Mouse (Mus musculus): ENCODE measurements around the gene Ap3b1. TPM values are rescaled to one million over a fixed set of nuclear protein-coding genes. Genes with fewer than 3 reads are reported as not detected.

Ap3b1 gene
- total and polyA plus RNA-seq, 3 experiments = 46.0 to 113 (median 60.7) TPM

DNA sequence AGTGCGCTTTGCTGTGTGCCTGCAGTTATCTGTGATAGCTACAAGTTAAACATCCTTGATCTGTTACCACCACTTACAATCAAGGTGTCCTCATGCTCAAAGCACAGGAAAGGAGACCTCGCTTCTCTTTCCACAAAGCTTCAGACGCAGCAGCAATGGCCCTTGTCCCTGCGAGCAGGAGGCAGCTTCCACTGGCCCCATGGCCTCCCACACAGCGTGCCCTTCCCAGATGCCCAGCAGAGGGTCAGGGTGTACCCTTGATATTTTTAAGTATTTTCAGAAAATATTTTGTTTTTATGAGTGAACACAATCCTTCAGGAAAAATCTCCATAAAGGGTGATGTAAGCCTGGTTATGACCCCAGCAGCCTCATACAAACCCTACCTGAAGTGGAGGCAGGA lies 170.4 kb downstream of the Ap3b1 start:
- H3K4me3 ChIP-seq (replicated peaks in 1 of 3; ENCODE audit: low read depth in 2 of 3, low read length in 2 of 3, poor library complexity in 1 of 3) = no peak overlapping the region
- dilution Hi-C loops (cut with MboI; ENCODE audit: extremely low pct_ligation_motif_present, extremely low pct_unique_long_range_greater_than_20kb, low sequenced_read_pairs) = no loop called here
- TF ChIP-seq TBP (conservative IDR thresholded peaks at IDR 0.05; ENCODE audit: low read depth, low read length) (no peak), BHLHE40 (IDR thresholded peaks at IDR 0.05; ENCODE audit: low read depth, low read length) (no peak), NRF1 (IDR thresholded peaks at IDR 0.05; ENCODE audit: low read depth, low read length) (no peak), MEF2A (IDR thresholded peaks at IDR 0.05; ENCODE audit: borderline replicate concordance, low read depth, low read length) (no peak), USF1 (IDR thresholded peaks at IDR 0.05; ENCODE audit: low read depth, low read length) (no peak), ZMIZ1 (IDR thresholded peaks at IDR 0.05; ENCODE audit: low read depth, low read length) (no peak), KAT2A (IDR thresholded peaks at IDR 0.05; ENCODE audit: insufficient replicate concordance, low read length) (no peak), CHD2 (IDR thresholded peaks at IDR 0.05; ENCODE audit: low read length) (no peak), E2F4 (IDR thresholded peaks at IDR 0.05; ENCODE audit: insufficient replicate concordance, low read depth, low read length) (no peak), ELF1 (IDR thresholded peaks at IDR 0.05; ENCODE audit: low read depth, low read length) (no peak), ZNF384 (IDR thresholded peaks at IDR 0.05; ENCODE audit: low read depth, low read length) (no peak), PAX5 (IDR thresholded peaks at IDR 0.05; ENCODE audit: low read length) (no peak), POLR2AphosphoS2 (IDR thresholded peaks at IDR 0.05; ENCODE audit: low read depth, low read length) (no peak), CTCF (conservative IDR thresholded peaks at IDR 0.05 in 1 of 2, IDR thresholded peaks at IDR 0.05 in 1 of 2; ENCODE audit: low read depth in 2 of 2, low read length in 2 of 2) (no peak), EP300 (IDR thresholded peaks at IDR 0.05; ENCODE audit: low read length) (no peak), POLR2A (IDR thresholded peaks at IDR 0.05; ENCODE audit: low read depth, low read length) (no peak), SMC3 (IDR thresholded peaks at IDR 0.05; ENCODE audit: low read depth, low read length) (no peak), ZKSCAN1 (IDR thresholded peaks at IDR 0.05; ENCODE audit: borderline replicate concordance, low read depth, low read length) (no peak), RAD21 (IDR thresholded peaks at IDR 0.05; ENCODE audit: low read depth, low read length) (no peak), HCFC1 (IDR thresholded peaks at IDR 0.05; ENCODE audit: low read depth, low read length) (no peak)

DNA sequence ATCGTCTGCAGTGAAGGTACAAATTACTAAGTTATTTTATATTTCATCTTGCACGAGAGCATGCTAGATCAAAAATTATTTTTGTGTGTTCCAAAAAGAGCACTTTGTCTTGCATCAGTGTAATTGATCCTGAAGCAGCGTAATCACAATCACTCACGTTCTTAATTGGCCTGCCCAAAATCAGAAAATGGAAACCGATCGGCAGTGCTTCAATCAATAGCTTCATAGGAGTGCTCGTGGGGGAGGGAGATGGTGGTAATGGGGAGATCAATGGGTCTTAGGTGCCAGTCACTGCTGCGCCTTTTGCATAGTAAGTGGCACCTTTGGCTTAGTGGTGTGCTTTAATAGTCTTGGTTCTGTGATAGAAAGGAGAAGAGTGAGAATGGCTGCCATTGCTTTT lies 174.8 kb downstream of the Ap3b1 start:
- dilution Hi-C loops (cut with MboI; ENCODE audit: extremely low pct_ligation_motif_present, extremely low pct_unique_long_range_greater_than_20kb, low sequenced_read_pairs) (no loop called here), in situ Hi-C loops (cut with MboI; ENCODE audit: low pct_ligation_motif_present, low pct_unique_long_range_greater_than_20kb, low sequenced_read_pairs) (no loop called here)
- DNase-seq (ENCODE audit: extremely low read depth) = no peak
- H3K27me3 ChIP-seq (replicated peaks) = no peaks in the 10 kb centered on the region
- no peaks in the 10 kb centered on the region for H3K79me2 ChIP-seq (replicated peaks; ENCODE audit: control insufficient read depth, extremely low read depth, insufficient read depth, poor library complexity, severe bottlenecking)
- H3K4me1 ChIP-seq (ENCODE audit: control insufficient read depth in 1 of 2, insufficient read depth in 2 of 2) = peaks cover 0 to 8% of the 10 kb centered on the region in 2 experiments; a peak in 1 of 4 replicates
- H3K4me3 ChIP-seq (replicated peaks in 1 of 3; ENCODE audit: low read depth in 2 of 3, low read length in 2 of 3, poor library complexity in 1 of 3) = no peak overlapping the region
- TF ChIP-seq USF1 (IDR thresholded peaks at IDR 0.05; ENCODE audit: low read depth, low read length) (no peak), E2F4 (IDR thresholded peaks at IDR 0.05; ENCODE audit: insufficient replicate concordance, low read depth, low read length) (no peak), ZKSCAN1 (IDR thresholded peaks at IDR 0.05; ENCODE audit: borderline replicate concordance, low read depth, low read length) (no peak), MXI1 (IDR thresholded peaks at IDR 0.05; ENCODE audit: low read depth, low read length) (no peak), ETS1 (conservative IDR thresholded peaks at IDR 0.05; ENCODE audit: low read depth, low read length) (no peak), CTCF (conservative IDR thresholded peaks at IDR 0.05 in 1 of 2, IDR thresholded peaks at IDR 0.05 in 1 of 2; ENCODE audit: low read depth in 2 of 2, low read length in 2 of 2) (no peak), RCOR1 (conservative IDR thresholded peaks at IDR 0.05; ENCODE audit: low read depth, low read length) (no peak), TBP (conservative IDR thresholded peaks at IDR 0.05; ENCODE audit: low read depth, low read length) (no peak), HCFC1 (IDR thresholded peaks at IDR 0.05; ENCODE audit: low read depth, low read length) (no peak), MAFK (IDR thresholded peaks at IDR 0.05; ENCODE audit: insufficient replicate concordance, low read length) (no peak), USF2 (conservative IDR thresholded peaks at IDR 0.05; ENCODE audit: low read depth, low read length) (no peak), POLR2A (IDR thresholded peaks at IDR 0.05; ENCODE audit: low read depth, low read length) (no peak), POLR2AphosphoS2 (IDR thresholded peaks at IDR 0.05; ENCODE audit: low read depth, low read length) (no peak), PAX5 (IDR thresholded peaks at IDR 0.05; ENCODE audit: low read length) (no peak), GABPA (IDR thresholded peaks at IDR 0.05; ENCODE audit: insufficient replicate concordance, low read depth, low read length) (no peak), JUND (conservative IDR thresholded peaks at IDR 0.05; ENCODE audit: low read depth, low read length) (no peak)
- H3K4me2 ChIP-seq (ENCODE audit: insufficient read depth, low read depth, poor library complexity, severe bottlenecking) = no peak overlapping the region
- no peak overlapping the region for H3K9ac ChIP-seq (ENCODE audit: insufficient read depth, low read depth)
- H3K9me3 ChIP-seq (replicated peaks; ENCODE audit: low read length) = no peaks in the 10 kb centered on the region
- H3K36me3 ChIP-seq (replicated peaks in 1 of 2; ENCODE audit: control insufficient read depth in 1 of 2, insufficient read depth in 1 of 2, low read length in 1 of 2) = peaks cover 19 to 75% of the 10 kb centered on the region in 2 experiments
- H3K27ac ChIP-seq (ENCODE audit: insufficient read depth, low read depth) = no peak overlapping the region

More for the DNA sequence above, 170.4 kb downstream of the Ap3b1 start:
- no peak overlapping the region for H3K9ac ChIP-seq (ENCODE audit: insufficient read depth, low read depth)
- peaks cover 0 to 8% of the 10 kb centered on the region in 2 experiments; a peak in 1 of 4 replicates for H3K4me1 ChIP-seq (ENCODE audit: control insufficient read depth in 1 of 2, insufficient read depth in 2 of 2)
- H3K27ac ChIP-seq (ENCODE audit: insufficient read depth, low read depth) = no peak overlapping the region
- no peaks in the 10 kb centered on the region for H3K27me3 ChIP-seq (replicated peaks)
- DNase-seq (ENCODE audit: extremely low read depth) = no peak
- H3K79me2 ChIP-seq (replicated peaks; ENCODE audit: control insufficient read depth, extremely low read depth, insufficient read depth, poor library complexity, severe bottlenecking) = no peaks in the 10 kb centered on the region
- no peaks in the 10 kb centered on the region for H3K9me3 ChIP-seq (replicated peaks; ENCODE audit: low read length)
- H3K36me3 ChIP-seq (replicated peaks in 1 of 2; ENCODE audit: control insufficient read depth in 1 of 2, insufficient read depth in 1 of 2, low read length in 1 of 2) = peaks cover 23 to 75% of the 10 kb centered on the region in 2 experiments
- H3K4me2 ChIP-seq (ENCODE audit: insufficient read depth, low read depth, poor library complexity, severe bottlenecking) = no peak overlapping the region
- in situ Hi-C loops (cut with MboI; ENCODE audit: low pct_ligation_motif_present, low pct_unique_long_range_greater_than_20kb, low sequenced_read_pairs) = no loop called here
